Mouse (Mus musculus): ENCODE results near the gene Umad1. TPM values are rescaled to one million over a fixed set of nuclear protein-coding genes. Genes with fewer than 3 reads are reported as not detected.

Gene Umad1
- polyA plus RNA-seq, 1 experiment from 2014 or later, result 30.0 TPM

- H3K36me3 ChIP-seq (ENCODE audit: control insufficient read depth, insufficient read depth, low read length), result no peaks in the 10 kb centered on the region
These were observed 236.2 kb downstream of the Umad1 start for GRCm38 (mm10) chr6:8495109-8495826.

GRCm38 (mm10) chr6:8495827-8496222 lies 236.7 kb downstream of the Umad1 start:
- WGBS, result 66% methylated on average over 4 of the region's 4 CpGs
- Histone ChIP-seq H3K36me3 (ENCODE audit: control insufficient read depth, insufficient read depth, low read length) (no peaks in the 10 kb centered on the region), H3K9ac (ENCODE audit: low read length) (no peak overlapping the region), H3K4me3 (replicated peaks; ENCODE audit: low read length) (no peak overlapping the region), H3K9me3 (replicated peaks; ENCODE audit: control insufficient read depth, low read length) (0 out of 2 replicates have a peak, but pooled peaks cover 2% of the 10 kb centered on the region), H3K4me1 (ENCODE audit: control insufficient read depth, insufficient read depth, low read length) (no peaks in the 10 kb centered on the region), H3K27ac (ENCODE audit: low read length) (no peak overlapping the region), H3K4me2 (ENCODE audit: low read depth, low read length) (no peak overlapping the region), H3K27me3 (ENCODE audit: control insufficient read depth, insufficient read depth, low read length) (no peaks in the 10 kb centered on the region)
- ATAC-seq (ENCODE audit: insufficient read depth, low FRiP score), result no peak; the same call in 1 of the 2 replicates

More at GRCm38 (mm10) chr6:8495109-8495826, 236.2 kb downstream of the Umad1 start:
- Histone ChIP-seq H3K9ac (ENCODE audit: low read length) (no peak overlapping the region), H3K27ac (ENCODE audit: low read length) (no peak overlapping the region), H3K4me2 (ENCODE audit: low read depth, low read length) (no peak overlapping the region), H3K4me3 (replicated peaks; ENCODE audit: low read length) (no peak overlapping the region), H3K27me3 (ENCODE audit: control insufficient read depth, insufficient read depth, low read length) (no peaks in the 10 kb centered on the region), H3K9me3 (replicated peaks; ENCODE audit: control insufficient read depth, low read length) (0 out of 2 replicates have a peak, but pooled peaks cover 2% of the 10 kb centered on the region), H3K4me1 (ENCODE audit: control insufficient read depth, insufficient read depth, low read length) (no peaks in the 10 kb centered on the region)
- no peak for ATAC-seq (ENCODE audit: insufficient read depth, low FRiP score)
- 69% methylated on average over 5 of the region's 5 CpGs for WGBS

GRCm38 (mm10) chr6:8497234-8497867 lies 238.3 kb downstream of the Umad1 start:
- H3K9ac ChIP-seq (ENCODE audit: low read length), result no peak overlapping the region
- no peak overlapping the region for H3K4me3 ChIP-seq (replicated peaks; ENCODE audit: low read length)
- no peak overlapping the region for H3K4me2 ChIP-seq (ENCODE audit: low read depth, low read length)
- H3K27me3 ChIP-seq (ENCODE audit: control insufficient read depth, insufficient read depth, low read length), result no peaks in the 10 kb centered on the region
- 0 out of 2 replicates have a peak, but pooled peaks cover 2% of the 10 kb centered on the region for H3K9me3 ChIP-seq (replicated peaks; ENCODE audit: control insufficient read depth, low read length)
- no peak overlapping the region for H3K27ac ChIP-seq (ENCODE audit: low read length)
- no peak for ATAC-seq (ENCODE audit: insufficient read depth, low FRiP score)
- no peaks in the 10 kb centered on the region for H3K4me1 ChIP-seq (ENCODE audit: control insufficient read depth, insufficient read depth, low read length)
- 68% methylated on average over 6 of the region's 6 CpGs for WGBS
- H3K36me3 ChIP-seq (ENCODE audit: control insufficient read depth, insufficient read depth, low read length), result no peaks in the 10 kb centered on the region

- no peak overlapping the region for H3K9ac ChIP-seq (ENCODE audit: low read length)
- H3K4me2 ChIP-seq (ENCODE audit: low read depth, low read length), result no peak overlapping the region
- H3K9me3 ChIP-seq (replicated peaks; ENCODE audit: control insufficient read depth, low read length), result 0 out of 2 replicates have a peak, but pooled peaks cover 2% of the 10 kb centered on the region
- H3K4me1 ChIP-seq (ENCODE audit: control insufficient read depth, insufficient read depth, low read length), result no peaks in the 10 kb centered on the region
- H3K27ac ChIP-seq (ENCODE audit: low read length), result no peak overlapping the region
- 62% methylated on average over 6 of the region's 6 CpGs for WGBS
- H3K4me3 ChIP-seq (replicated peaks; ENCODE audit: low read length), result no peak overlapping the region
- ATAC-seq (ENCODE audit: insufficient read depth, low FRiP score), result no peak
- H3K27me3 ChIP-seq (ENCODE audit: control insufficient read depth, insufficient read depth, low read length), result no peaks in the 10 kb centered on the region
- no peaks in the 10 kb centered on the region for H3K36me3 ChIP-seq (ENCODE audit: control insufficient read depth, insufficient read depth, low read length)
These were observed 238.8 kb downstream of the Umad1 start for GRCm38 (mm10) chr6:8497868-8498257.

GRCm38 (mm10) chr6:8498961-8499360 lies 239.9 kb downstream of the Umad1 start:
- no peaks in the 10 kb centered on the region for H3K4me1 ChIP-seq (ENCODE audit: control insufficient read depth, insufficient read depth, low read length)
- no peak overlapping the region for H3K4me2 ChIP-seq (ENCODE audit: low read depth, low read length)
- WGBS, result 87% methylated on average over 3 of the region's 3 CpGs
- H3K36me3 ChIP-seq (ENCODE audit: control insufficient read depth, insufficient read depth, low read length), result no peaks in the 10 kb centered on the region
- 0 out of 2 replicates have a peak, but pooled peaks cover 2% of the 10 kb centered on the region for H3K9me3 ChIP-seq (replicated peaks; ENCODE audit: control insufficient read depth, low read length)
- ATAC-seq (ENCODE audit: insufficient read depth, low FRiP score), result no peak
- H3K27me3 ChIP-seq (ENCODE audit: control insufficient read depth, insufficient read depth, low read length), result no peaks in the 10 kb centered on the region
- no peak overlapping the region for H3K27ac ChIP-seq (ENCODE audit: low read length)
- H3K4me3 ChIP-seq (replicated peaks; ENCODE audit: low read length), result no peak overlapping the region
- H3K9ac ChIP-seq (ENCODE audit: low read length), result no peak overlapping the region

GRCm38 (mm10) chr6:8503953-8504352 lies 244.9 kb downstream of the Umad1 start:
- no peak for ATAC-seq (ENCODE audit: insufficient read depth, low FRiP score)
- Histone ChIP-seq H3K4me2 (ENCODE audit: low read depth, low read length) (no peak overlapping the region), H3K27ac (ENCODE audit: low read length) (no peak overlapping the region), H3K4me3 (replicated peaks; ENCODE audit: low read length) (no peak overlapping the region), H3K9ac (ENCODE audit: low read length) (no peak overlapping the region), H3K4me1 (ENCODE audit: control insufficient read depth, insufficient read depth, low read length) (no peaks in the 10 kb centered on the region), H3K9me3 (replicated peaks; ENCODE audit: control insufficient read depth, low read length) (0 out of 2 replicates have a peak, but pooled peaks cover 2% of the 10 kb centered on the region), H3K36me3 (ENCODE audit: control insufficient read depth, insufficient read depth, low read length) (no peaks in the 10 kb centered on the region), H3K27me3 (ENCODE audit: control insufficient read depth, insufficient read depth, low read length) (no peaks in the 10 kb centered on the region)
- 33% methylated on average over 3 of the region's 3 CpGs for WGBS

- Histone ChIP-seq H3K4me3 (replicated peaks; ENCODE audit: low read length) (no peak overlapping the region), H3K4me2 (ENCODE audit: low read depth, low read length) (no peak overlapping the region), H3K4me1 (ENCODE audit: control insufficient read depth, insufficient read depth, low read length) (no peaks in the 10 kb centered on the region), H3K9me3 (replicated peaks; ENCODE audit: control insufficient read depth, low read length) (no peaks in the 10 kb centered on the region), H3K27ac (ENCODE audit: low read length) (no peak overlapping the region), H3K9ac (ENCODE audit: low read length) (no peak overlapping the region), H3K27me3 (ENCODE audit: control insufficient read depth, insufficient read depth, low read length) (no peaks in the 10 kb centered on the region), H3K36me3 (ENCODE audit: control insufficient read depth, insufficient read depth, low read length) (no peaks in the 10 kb centered on the region)
- 80% methylated on average over 6 of the region's 6 CpGs for WGBS
- no peak for ATAC-seq (ENCODE audit: insufficient read depth, low FRiP score)
These were observed 245.6 kb downstream of the Umad1 start for GRCm38 (mm10) chr6:8504521-8505228.

- no peak for ATAC-seq (ENCODE audit: insufficient read depth, low FRiP score)
- Histone ChIP-seq H3K4me1 (ENCODE audit: control insufficient read depth, insufficient read depth, low read length) (peaks cover 2% of the 10 kb centered on the region; the same call in 1 of the 2 replicates), H3K9me3 (replicated peaks; ENCODE audit: control insufficient read depth, low read length) (no peaks in the 10 kb centered on the region), H3K27ac (ENCODE audit: low read length) (no peak overlapping the region), H3K27me3 (ENCODE audit: control insufficient read depth, insufficient read depth, low read length) (no peaks in the 10 kb centered on the region), H3K4me3 (replicated peaks; ENCODE audit: low read length) (no peak overlapping the region), H3K9ac (ENCODE audit: low read length) (no peak overlapping the region), H3K36me3 (ENCODE audit: control insufficient read depth, insufficient read depth, low read length) (no peaks in the 10 kb centered on the region), H3K4me2 (ENCODE audit: low read depth, low read length) (no peak overlapping the region)
These were observed 247.5 kb downstream of the Umad1 start for GRCm38 (mm10) chr6:8506631-8507030.

All from stomach, embryonic 16.5 days (tissue).